ENCODE assay signal across 8 mouse cellular contexts in genomic region chr1:75458789-75459684, GRCm38 (mm10). TPM values are rescaled to one million over a fixed set of nuclear protein-coding genes. Genes with fewer than 3 reads are reported as not detected.
DNase-seq lines count a peak whose midpoint lies in the region; ATAC-seq and TF ChIP-seq lines count a peak whose summit lies in the region.

No protein-coding gene starts in this region.

- H3K4me1 ChIP-seq in lung, postnatal 0 days (ENCODE audit: insufficient read depth, low read depth, low read length) = peaks cover 4% of the 10 kb centered on the region; the same call in 1 of the 2 replicates
- H3K4me1 ChIP-seq in forebrain, embryonic 12.5 days = peaks cover 59% of the 10 kb centered on the region
- H3K4me1 ChIP-seq in hindbrain, embryonic 15.5 days (replicated peaks) = peaks cover 48% of the 10 kb centered on the region
- H3K4me1 ChIP-seq in liver, embryonic 16.5 days (ENCODE audit: control insufficient read depth, low read depth, low read length) = peaks cover 26% of the 10 kb centered on the region

- no peaks in the 10 kb centered on the region for H3K9me3 ChIP-seq in lung, postnatal 0 days (ENCODE audit: low read length)
- H3K9me3 ChIP-seq in forebrain, embryonic 12.5 days = no peaks in the 10 kb centered on the region
- no peaks in the 10 kb centered on the region for H3K9me3 ChIP-seq in hindbrain, embryonic 15.5 days
- H3K9me3 ChIP-seq in liver, embryonic 16.5 days (replicated peaks; ENCODE audit: control insufficient read depth, low read length) = no peaks in the 10 kb centered on the region

- H3K9ac ChIP-seq in lung, postnatal 0 days (replicated peaks; ENCODE audit: low read depth) = no peak overlapping the region
- H3K9ac ChIP-seq in forebrain, embryonic 12.5 days = peak overlapping the region; percentile 38; the same call in 1 of the 2 replicates
- no peak overlapping the region for H3K9ac ChIP-seq in hindbrain, embryonic 15.5 days
- no peak overlapping the region; the same call in 1 of the 2 replicates for H3K9ac ChIP-seq in liver, embryonic 16.5 days (ENCODE audit: low read depth, low read length)

- peak overlapping the region; percentile 21; the same call in 1 of the 2 replicates for H3K4me3 ChIP-seq in lung, postnatal 0 days (ENCODE audit: low read depth, low read length)
- peak overlapping the region; percentile 33 for H3K4me3 ChIP-seq in forebrain, embryonic 12.5 days (replicated peaks)
- peak overlapping the region; percentile 18 for H3K4me3 ChIP-seq in hindbrain, embryonic 15.5 days
- H3K4me3 ChIP-seq in liver, embryonic 16.5 days (ENCODE audit: low read depth, low read length) = peak overlapping the region; percentile 26

- TF ChIP-seq EP300 in lung, postnatal 0 days (IDR thresholded peaks at IDR 0.05) = no peak

- H3K27ac ChIP-seq in lung, postnatal 0 days (ENCODE audit: low read length) = no peak overlapping the region
- H3K27ac ChIP-seq in forebrain, embryonic 12.5 days = peak overlapping the region; percentile 69
- peak overlapping the region; percentile 33; the same call in 1 of the 2 replicates for H3K27ac ChIP-seq in hindbrain, embryonic 15.5 days (replicated peaks)
- no peak overlapping the region; the same call in 1 of the 2 replicates for H3K27ac ChIP-seq in liver, embryonic 16.5 days (ENCODE audit: low read length)

- no peak for TF ChIP-seq CTCF in lung, postnatal 0 days (IDR thresholded peaks at IDR 0.05)

- H3K4me2 ChIP-seq in lung, postnatal 0 days (replicated peaks; ENCODE audit: low read depth, low read length) = peak overlapping the region; percentile 50
- H3K4me2 ChIP-seq in forebrain, embryonic 12.5 days = peak overlapping the region; percentile 58
- peak overlapping the region; percentile 53 for H3K4me2 ChIP-seq in hindbrain, embryonic 15.5 days
- H3K4me2 ChIP-seq in liver, embryonic 16.5 days (ENCODE audit: low read depth, low read length) = peak overlapping the region; percentile 50

- H3K27me3 ChIP-seq in lung, postnatal 0 days (replicated peaks; ENCODE audit: insufficient read depth, low read length) = peaks cover 15% of the 10 kb centered on the region; the same call in 1 of the 2 replicates
- H3K27me3 ChIP-seq in forebrain, embryonic 12.5 days = peaks cover 66% of the 10 kb centered on the region
- no peaks in the 10 kb centered on the region for H3K27me3 ChIP-seq in hindbrain, embryonic 15.5 days
- peaks cover 60% of the 10 kb centered on the region for H3K27me3 ChIP-seq in liver, embryonic 16.5 days (ENCODE audit: control insufficient read depth, insufficient read depth, low read depth, low read length)

- ATAC-seq in lung, postnatal 0 days = 0 out of 2 replicates have a peak, but pooled peaks have one; percentile 12
- no peak for ATAC-seq in forebrain, embryonic 12.5 days (ENCODE audit: low FRiP score)
- ATAC-seq in hindbrain, embryonic 15.5 days (ENCODE audit: low FRiP score, low read depth) = no peak
- ATAC-seq in liver, embryonic 16.5 days (ENCODE audit: low read depth) = no peak
- ATAC-seq in monocyte, adult 5-6 weeks (replicated peaks; ENCODE audit: insufficient number of reproducible peaks, low FRiP score, low TSS enrichment, poor library complexity, severe bottlenecking) = no peak

- H3K36me3 ChIP-seq in lung, postnatal 0 days (ENCODE audit: insufficient read depth, low read length) = no peaks in the 10 kb centered on the region
- no peaks in the 10 kb centered on the region for H3K36me3 ChIP-seq in forebrain, embryonic 12.5 days (replicated peaks)
- H3K36me3 ChIP-seq in hindbrain, embryonic 15.5 days = no peaks in the 10 kb centered on the region
- H3K36me3 ChIP-seq in liver, embryonic 16.5 days (ENCODE audit: control insufficient read depth, insufficient read depth) = no peaks in the 10 kb centered on the region

- peak; percentile 42 for DNase-seq in lung, postnatal 0 days (ENCODE audit: low spot score)
- DNase-seq in lung, adult 18-20 months = no peak
- peak; percentile 86 for DNase-seq in telencephalon, adult 2 months (ENCODE audit: low read depth, low spot score)
- no peak for DNase-seq in spleen, postnatal 10 days (ENCODE audit: low spot score in 2 of 2)

- whole genome bisulfite sequencing in lung, postnatal 0 days = 8% methylated on average over 23 of the region's 23 CpGs
- 19% methylated on average over 23 of the region's 23 CpGs for WGBS in forebrain, embryonic 12.5 days
- 15% methylated on average over 23 of the region's 23 CpGs for WGBS in hindbrain, embryonic 15.5 days
- WGBS in liver, embryonic 16.5 days (ENCODE audit: insufficient replicate concordance) = 12% methylated on average over 23 of the region's 23 CpGs

RNA-seq across cellular contexts. Expression of gene Asic4, which starts 8.8 kb away (rescaled TPM):
- polyA plus RNA-seq in lung, postnatal 0 days (2015; fragmentation: Nextera tagmentation; extraction: Ambion mirVana) = not detected in 2 replicates
- 6.4 and 8.2 TPM in 2 replicates for polyA plus RNA-seq in forebrain, embryonic 12.5 days (2016; fragmentation: Nextera tagmentation; extraction: Ambion mirVana)
- 21.2 and 22.8 TPM in 2 replicates for polyA plus RNA-seq in hindbrain, embryonic 15.5 days (2015; fragmentation: Nextera tagmentation; extraction: Ambion mirVana)
- polyA plus RNA-seq in liver, embryonic 16.5 days (2015; fragmentation: Nextera tagmentation; extraction: Ambion mirVana) = 0.06 TPM in 1 of 2 replicates, not detected in the other
- total RNA-seq in monocyte, adult 5-6 weeks (2017) = not detected in 3 replicates

RNA-seq across cellular contexts. Expression of gene Chpf, which starts 20.1 kb away (rescaled TPM):
- 31.2 and 31.6 TPM in 2 replicates for polyA plus RNA-seq in lung, postnatal 0 days (2015; fragmentation: Nextera tagmentation; extraction: Ambion mirVana)
- polyA plus RNA-seq in forebrain, embryonic 12.5 days (2016; fragmentation: Nextera tagmentation; extraction: Ambion mirVana) = 21.6 and 25.8 TPM in 2 replicates
- polyA plus RNA-seq in hindbrain, embryonic 15.5 days (2015; fragmentation: Nextera tagmentation; extraction: Ambion mirVana) = 46.1 and 53.4 TPM in 2 replicates
- 2.6 and 3.1 TPM in 2 replicates for polyA plus RNA-seq in liver, embryonic 16.5 days (2015; fragmentation: Nextera tagmentation; extraction: Ambion mirVana)
- total RNA-seq in monocyte, adult 5-6 weeks (2017) = 3.6 to 11.4 TPM (median 4.3 TPM) in 3 replicates

RNA-seq across cellular contexts. Expression of gene Tmem198, which starts 20.3 kb away (rescaled TPM):
- polyA plus RNA-seq in lung, postnatal 0 days (2015; fragmentation: Nextera tagmentation; extraction: Ambion mirVana) = 1.1 and 1.3 TPM in 2 replicates
- 20.8 and 24.1 TPM in 2 replicates for polyA plus RNA-seq in forebrain, embryonic 12.5 days (2016; fragmentation: Nextera tagmentation; extraction: Ambion mirVana)
- 45.2 and 49.9 TPM in 2 replicates for polyA plus RNA-seq in hindbrain, embryonic 15.5 days (2015; fragmentation: Nextera tagmentation; extraction: Ambion mirVana)
- polyA plus RNA-seq in liver, embryonic 16.5 days (2015; fragmentation: Nextera tagmentation; extraction: Ambion mirVana) = 0.06 and 0.07 TPM in 2 replicates
- total RNA-seq in monocyte, adult 5-6 weeks (2017) = 0.21 to 3.7 TPM (median 0.86 TPM) in 3 replicates

RNA-seq across cellular contexts. Expression of gene Gmppa, which starts 23.3 kb away (rescaled TPM):
- 58.4 and 58.9 TPM in 2 replicates for polyA plus RNA-seq in lung, postnatal 0 days (2015; fragmentation: Nextera tagmentation; extraction: Ambion mirVana)
- 54.8 and 55.8 TPM in 2 replicates for polyA plus RNA-seq in forebrain, embryonic 12.5 days (2016; fragmentation: Nextera tagmentation; extraction: Ambion mirVana)
- 73.8 and 79.0 TPM in 2 replicates for polyA plus RNA-seq in hindbrain, embryonic 15.5 days (2015; fragmentation: Nextera tagmentation; extraction: Ambion mirVana)
- 32.5 and 35.7 TPM in 2 replicates for polyA plus RNA-seq in liver, embryonic 16.5 days (2015; fragmentation: Nextera tagmentation; extraction: Ambion mirVana)
- total RNA-seq in monocyte, adult 5-6 weeks (2017) = 39.2 to 56.0 TPM (median 55.4 TPM) in 3 replicates

RNA-seq across cellular contexts. Expression of gene Obsl1, which starts 47.2 kb away (rescaled TPM):
- 25.8 and 33.9 TPM in 2 replicates for polyA plus RNA-seq in lung, postnatal 0 days (2015; fragmentation: Nextera tagmentation; extraction: Ambion mirVana)
- 31.8 and 36.8 TPM in 2 replicates for polyA plus RNA-seq in forebrain, embryonic 12.5 days (2016; fragmentation: Nextera tagmentation; extraction: Ambion mirVana)
- 28.1 and 34.9 TPM in 2 replicates for polyA plus RNA-seq in hindbrain, embryonic 15.5 days (2015; fragmentation: Nextera tagmentation; extraction: Ambion mirVana)
- 4.0 and 6.3 TPM in 2 replicates for polyA plus RNA-seq in liver, embryonic 16.5 days (2015; fragmentation: Nextera tagmentation; extraction: Ambion mirVana)
- not detected in 3 replicates for total RNA-seq in monocyte, adult 5-6 weeks (2017)

Comparison
In these comparisons a context has a peak if more than half of its experiments do, and no peak if none do; other contexts are left out.
1. DNase-seq: peak in lung, postnatal 0 days (single experiment) and telencephalon, adult 2 months (single experiment); none in lung, adult 18-20 months (0 of 2) and spleen, postnatal 10 days (0 of 2).
2. H3K27ac ChIP-seq: peak in forebrain, embryonic 12.5 days (single experiment) and hindbrain, embryonic 15.5 days (single experiment); none in lung, postnatal 0 days (single experiment) and liver, embryonic 16.5 days (single experiment).
3. Peak in every context shown above with its lines, with median percentiles within 50 percentile points of each other: H3K4me2 ChIP-seq and H3K4me3 ChIP-seq.